Mouse (Mus musculus) layer of hippocampus, adult 2 months (tissue): ENCODE measurements around the gene Mrpl24. TPM values are rescaled to one million over a fixed set of nuclear protein-coding genes. Genes with fewer than 3 reads are reported as not detected.

Source experiments
- DNase-seq, 2 experiments: peaks; one replicate each; pipeline ENCODE4 v3.0.0; 2022; ENCODE audit warnings: low spot score in 2 of 2
- H3K27ac ChIP-seq: fragments of 200-600 bp; 2 replicates; pipeline ENCODE4 v1.8.1; 2022
- H3K4me3 ChIP-seq: fragments of 200-600 bp; 2 replicates; pipeline ENCODE4 v1.8.1; 2022; ENCODE audit warnings: mild to moderate bottlenecking
- CTCF ChIP-seq: fragments of 200-600 bp; conservative IDR thresholded peaks from 2 replicates; pipeline ENCODE4 v1.8.1; 2022; ENCODE audit warnings: antibody characterized with exemption, mild to moderate bottlenecking, moderate library complexity
- total RNA-seq, 2 experiments: library from RNA; stranded (reverse); gene quantifications; 2 replicates each; pipeline ENCODE4 v1.2.3; 2021

Gene Mrpl24
- total RNA-seq, 2 experiments from 2014 or later: 54.3 to 55.1 TPM

- H3K27ac ChIP-seq: no peak overlapping the region
- no peak for DNase-seq
- no peak for TF ChIP-seq CTCF
- H3K4me3 ChIP-seq: no peak overlapping the region; the same call in 1 of the 2 replicates
These were observed 755 bp upstream of the Mrpl24 start for GRCm38 (mm10) chr3:87918551-87918950.

- TF ChIP-seq CTCF: peak; percentile 51
- Histone ChIP-seq H3K27ac (0 out of 2 replicates have a peak overlapping the region, but pooled peaks have one; percentile 87), H3K4me3 (peak overlapping the region; percentile 82)
- no peak for DNase-seq
These were observed 1.1 kb downstream of the Mrpl24 start for GRCm38 (mm10) chr3:87920270-87920943.

- Histone ChIP-seq H3K27ac (no peak overlapping the region), H3K4me3 (no peak overlapping the region)
- no peak for DNase-seq
- no peak for TF ChIP-seq CTCF
These were observed 5.7 kb downstream of the Mrpl24 start for GRCm38 (mm10) chr3:87924996-87925395.

- H3K27ac ChIP-seq: no peak overlapping the region
- DNase-seq: no peak
- no peak for TF ChIP-seq CTCF
- no peak overlapping the region for H3K4me3 ChIP-seq
These were observed 8.1 kb downstream of the Mrpl24 start for GRCm38 (mm10) chr3:87927452-87927851.

- Histone ChIP-seq H3K27ac (peak overlapping the region; percentile 93), H3K4me3 (peak overlapping the region; percentile 66)
- no peak for DNase-seq
- no peak for TF ChIP-seq CTCF
These were observed 10.2 kb downstream of the Mrpl24 start for GRCm38 (mm10) chr3:87929341-87930077.

- H3K4me3 ChIP-seq: peak within 1 kb of the TSS; percentile 66
- H3K27ac ChIP-seq: peak within 1 kb of the TSS; percentile 93
- TF ChIP-seq CTCF: peak; percentile 80
- DNase-seq: peak; percentile 98
These were observed 10.9 kb downstream of the Mrpl24 start, which contains the start of the genes Isg20l2 and Rrnad1 for GRCm38 (mm10) chr3:87930078-87930795. TSS of gene Isg20l2 (plus strand) at chr3:87930314. TSS of gene Rrnad1 (minus strand) at chr3:87930717.

- H3K27ac ChIP-seq: no peak overlapping the region
- TF ChIP-seq CTCF: no peak
- DNase-seq: no peak
- no peak overlapping the region for H3K4me3 ChIP-seq
These were observed 14.7 kb downstream of the Mrpl24 start for GRCm38 (mm10) chr3:87934026-87934425.

GRCm38 (mm10) chr3:87934501-87934900 lies 15.2 kb downstream of the Mrpl24 start:
- DNase-seq: no peak
- TF ChIP-seq CTCF: 0 out of 2 replicates have a peak, but pooled peaks have one; percentile 12
- H3K4me3 ChIP-seq: no peak overlapping the region

GRCm38 (mm10) chr3:87935201-87935600 lies 15.9 kb downstream of the Mrpl24 start:
- H3K27ac ChIP-seq: no peak overlapping the region
- H3K4me3 ChIP-seq: no peak overlapping the region
- no peak for DNase-seq
- no peak for TF ChIP-seq CTCF

More at GRCm38 (mm10) chr3:87934501-87934900, 15.2 kb downstream of the Mrpl24 start:
- no peak overlapping the region for H3K27ac ChIP-seq

GRCm38 (mm10) chr3:87935776-87936175 lies 16.5 kb downstream of the Mrpl24 start:
- peak; percentile 99 for TF ChIP-seq CTCF
- peak; percentile 75 to 85 for DNase-seq
- H3K4me3 ChIP-seq: peak overlapping the region; percentile 5; the same call in 1 of the 2 replicates
- H3K27ac ChIP-seq: no peak overlapping the region

GRCm38 (mm10) chr3:87940611-87941010 lies 21.3 kb downstream of the Mrpl24 start:
- TF ChIP-seq CTCF: no peak
- no peak for DNase-seq
- Histone ChIP-seq H3K27ac (no peak overlapping the region), H3K4me3 (no peak overlapping the region)

GRCm38 (mm10) chr3:87942471-87942870 lies 23.2 kb downstream of the Mrpl24 start:
- TF ChIP-seq CTCF: no peak
- Histone ChIP-seq H3K4me3 (no peak overlapping the region), H3K27ac (no peak overlapping the region)
- DNase-seq: no peak

- DNase-seq: no peak
- Histone ChIP-seq H3K4me3 (no peak overlapping the region), H3K27ac (no peak overlapping the region)
- no peak for TF ChIP-seq CTCF
These were observed 24.3 kb downstream of the Mrpl24 start for GRCm38 (mm10) chr3:87943586-87943985.
